Mouse (Mus musculus) lung, postnatal 0 days (tissue): ENCODE data around the gene Man1c1.
A peak's percentile ranks its signal among the peaks of the same experiment; 100 is the strongest.

Experiments used
- CTCF ChIP-seq: IDR thresholded peaks from 2 replicates; pipeline ENCODE4 v1.5.1; 2016; ENCODE audit warnings: antibody characterized with exemption, mild to moderate bottlenecking
- EP300 ChIP-seq: IDR thresholded peaks from 2 replicates; pipeline ENCODE4 v1.6.1; 2016; ENCODE audit warnings: antibody characterized with exemption, mild to moderate bottlenecking, control low read depth

- peak; percentile 19 for TF ChIP-seq CTCF
- no peak for TF ChIP-seq EP300
These were observed 44.5 kb downstream of the Man1c1 start for GRCm38 (mm10) chr4:134659354-134660301.
